In genomic region chr11:58094766-58095165, GRCm38 (mm10) we compare ENCODE assay signal across 39 mouse cellular contexts. TPM values are rescaled to one million over a fixed set of nuclear protein-coding genes. Genes with fewer than 3 reads are reported as not detected.
"Had no signal": no experiment of that assay in that cellular context is flagged by ENCODE, and none has a peak within 500 bp of the region (broad histone marks: within the 10 kb centered on the region; RNA-seq: fewer than 3 reads in every experiment).

No protein-coding gene starts in this region.

- DNase-seq: forebrain, postnatal 0 days; gastrocnemius, postnatal 10 days; gastrocnemius, postnatal 25 days; heart, adult 11 months; heart, adult 2 months; heart, postnatal 14 days; heart, postnatal 36 days; kidney, adult 11 months; kidney, adult 2 months; kidney, adult 9 months; kidney, postnatal 14 days; kidney, postnatal 36 days; layer of hippocampus, adult 9-11 months; layer of hippocampus, postnatal 36 days had no signal

- H3K4me2 ChIP-seq: heart, embryonic 11.5 days; heart, embryonic 13.5 days; heart, embryonic 15.5 days; hindbrain, embryonic 13.5 days; hindbrain, embryonic 15.5 days; kidney, embryonic 15.5 days; limb, embryonic 12.5 days; liver, embryonic 11.5 days had no signal

- ATAC-seq: forebrain, postnatal 0 days; hindbrain, postnatal 0 days; intestine, embryonic 16.5 days had no signal

- H3K4me3 ChIP-seq: heart, adult 2 months; heart, embryonic 13.5 days; heart, embryonic 15.5 days; hindbrain, embryonic 13.5 days; hindbrain, embryonic 15.5 days; kidney, embryonic 15.5 days; limb, embryonic 10.5 days; limb, embryonic 12.5 days had no signal

- H3K36me3 ChIP-seq: heart, embryonic 13.5 days; heart, embryonic 15.5 days; hindbrain, embryonic 13.5 days; hindbrain, embryonic 15.5 days; kidney, embryonic 15.5 days; limb, embryonic 10.5 days; limb, embryonic 12.5 days had no signal

- H3K9ac ChIP-seq: forebrain, postnatal 0 days; heart, embryonic 13.5 days; heart, embryonic 15.5 days; hindbrain, embryonic 13.5 days; hindbrain, embryonic 15.5 days; kidney, embryonic 15.5 days; limb, embryonic 12.5 days had no signal

- H3K27ac ChIP-seq: heart, adult 2 months; heart, embryonic 13.5 days; heart, embryonic 15.5 days; hindbrain, embryonic 13.5 days; hindbrain, embryonic 15.5 days; hindbrain, postnatal 0 days; kidney, embryonic 15.5 days; kidney, postnatal 0 days; limb, embryonic 10.5 days; limb, embryonic 12.5 days had no signal

- H3K9me3 ChIP-seq: heart, embryonic 13.5 days; heart, embryonic 15.5 days; hindbrain, embryonic 13.5 days; hindbrain, embryonic 15.5 days; kidney, embryonic 15.5 days; limb, embryonic 10.5 days; limb, embryonic 12.5 days had no signal

RNA-seq across cellular contexts. Expression of gene Gm12248, which starts 1.8 kb away (rescaled TPM):
- total RNA-seq: forebrain, postnatal 0 days; gastrocnemius, adult 18-20 months; gastrocnemius, postnatal 10 days; gastrocnemius, postnatal 25 days; heart, adult 2 months; heart, postnatal 14 days; heart, postnatal 36 days; hematopoietic stem cell, adult 5-6 weeks; hindbrain, postnatal 0 days; layer of hippocampus, adult 18-20 months; layer of hippocampus, adult 8-10 months; layer of hippocampus, postnatal 14 days; layer of hippocampus, postnatal 36 days; left cerebral cortex, adult 18-20 months; left cerebral cortex, adult 8-10 months; left cerebral cortex, postnatal 10 days; left cerebral cortex, postnatal 36 days had no signal
- polyA plus RNA-seq: forebrain, postnatal 0 days; heart, adult 2 months; heart, embryonic 11.5 days; heart, embryonic 13.5 days; heart, embryonic 15.5 days; heart, postnatal 0 days; hindbrain, embryonic 11.5 days; hindbrain, postnatal 0 days; intestine, embryonic 14.5 days; intestine, embryonic 16.5 days; kidney, postnatal 0 days; limb, embryonic 10.5 days; limb, embryonic 12.5 days; limb, embryonic 14.5 days; liver, embryonic 11.5 days had no signal
